Mouse (Mus musculus) heart, adult 9 months (tissue): Measurements from ENCODE around the gene Apoc2.

ENCODE experiments used
- DNase-seq, 2 experiments: peaks; one replicate each; pipeline ENCODE4 v3.0.0; 2022; ENCODE audit warnings: low spot score in 2 of 2

Apoc2 gene

DNA sequence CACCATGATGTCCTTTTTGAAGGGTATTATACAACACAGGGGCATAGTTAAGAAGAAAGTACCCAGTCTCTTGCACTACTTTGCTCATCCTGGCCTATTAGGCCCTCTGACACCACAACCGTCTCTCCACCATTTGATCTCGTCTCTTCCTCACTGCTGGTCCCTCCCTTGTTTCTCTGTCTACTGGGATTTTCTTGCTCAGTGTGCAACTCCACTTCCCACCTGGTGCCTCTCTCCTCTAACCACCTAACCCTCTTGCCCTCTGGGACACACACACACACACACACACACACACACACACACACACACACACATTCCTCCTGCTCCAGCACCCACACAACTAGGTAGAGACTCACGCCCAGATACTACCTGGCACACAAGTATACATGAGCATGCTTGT, 1.2 kb upstream of the Apoc2 start:
- DNase-seq, result no peak

DNA sequence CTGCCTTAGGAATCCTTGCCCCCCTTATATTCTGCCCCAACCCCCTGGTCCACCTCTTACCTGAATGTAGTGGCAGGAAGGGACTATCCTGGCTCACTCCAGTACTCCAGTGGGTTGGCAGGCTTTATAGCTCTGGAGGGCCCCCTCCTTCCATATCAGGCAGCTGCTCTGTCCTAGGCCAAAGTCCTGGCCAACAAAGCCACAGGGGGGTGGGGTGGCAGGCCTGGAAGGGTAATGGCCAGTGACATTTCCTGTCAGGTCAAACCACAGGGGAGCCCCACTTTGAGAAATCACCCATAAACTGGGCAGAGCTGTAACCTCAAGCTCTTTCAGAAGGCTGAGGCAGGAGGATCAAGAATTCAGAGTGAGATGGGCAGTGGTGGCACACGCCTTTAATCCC, 1.1 kb downstream of the Apoc2 start:
- no peak for DNase-seq

- no peak for DNase-seq
These were observed 1.9 kb downstream of the Apoc2 start for GRCm38 (mm10) chr7:19675824-19676223.

GRCm38 (mm10) chr7:19673083-19673699, 4.5 kb downstream of the Apoc2 start:
- no peak for DNase-seq

GRCm38 (mm10) chr7:19671511-19671910, 6.2 kb downstream of the Apoc2 start:
- no peak for DNase-seq

DNA sequence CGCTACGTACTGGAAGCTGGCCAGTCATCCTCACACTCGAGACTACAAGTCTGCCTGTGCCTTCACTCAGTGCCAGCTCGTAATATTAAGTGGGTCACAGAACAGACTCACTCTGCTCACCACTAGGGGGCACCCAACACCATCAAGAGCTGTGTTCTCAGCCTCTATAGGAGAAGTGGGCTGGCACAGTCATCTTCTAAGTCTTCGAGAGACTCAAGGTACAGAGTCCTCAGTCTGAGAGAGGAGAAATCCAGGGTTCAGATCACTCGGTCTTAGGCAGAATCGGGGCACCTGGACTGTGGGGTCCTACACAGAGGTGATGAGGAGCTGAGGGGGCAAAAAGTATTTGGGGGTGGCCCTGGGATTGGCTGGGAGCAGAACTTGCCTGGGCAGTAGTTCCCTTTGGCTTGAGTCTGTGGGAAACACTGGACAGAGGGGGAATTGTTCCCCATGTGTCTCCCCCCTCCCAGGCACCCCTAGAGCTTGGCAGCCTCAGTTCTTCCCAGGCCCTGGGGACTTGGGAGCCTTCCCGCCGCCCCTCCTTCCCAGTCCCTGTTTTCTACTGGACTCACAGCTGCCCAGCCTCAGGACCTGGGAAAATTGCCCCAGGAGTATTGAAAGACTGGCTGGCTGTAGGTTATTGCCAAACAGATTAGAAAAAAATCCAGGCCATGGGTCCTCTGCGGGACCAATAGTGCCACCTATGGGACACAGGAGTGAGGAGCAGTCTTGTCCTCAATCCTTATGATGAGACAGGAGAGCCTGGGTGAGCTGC, 8.6 kb downstream of the Apoc2 start:
- peak; percentile 91 to 94 for DNase-seq

DNA sequence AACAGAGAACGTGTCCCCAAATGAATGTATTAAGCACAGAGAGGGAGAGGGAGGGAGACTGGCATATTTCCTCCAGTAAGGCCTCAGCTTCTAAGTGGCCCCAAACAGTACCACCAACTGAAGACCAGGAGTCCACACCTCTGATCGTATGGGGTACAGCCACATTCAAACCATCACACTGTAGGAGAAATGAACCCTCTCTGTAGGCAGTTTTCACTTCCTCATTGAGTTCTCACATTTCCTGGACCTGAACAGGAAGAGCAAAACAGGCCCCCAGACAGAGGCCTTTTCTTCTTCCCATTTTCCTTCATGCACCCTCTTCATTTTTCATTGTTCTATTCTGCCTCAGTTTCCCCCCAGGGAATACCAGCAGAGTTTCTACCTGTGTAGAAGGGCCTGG, 10.3 kb downstream of the Apoc2 start:
- no peak for DNase-seq

- DNase-seq, result no peak
These were observed 11.0 kb downstream of the Apoc2 start for GRCm38 (mm10) chr7:19666750-19667149.

GRCm38 (mm10) chr7:19664955-19665841, 12.5 kb downstream of the Apoc2 start, which contains the start of gene Clptm1:
Clptm1 (minus strand) TSS chr7:19665033.
- peak; percentile 94 to 98 for DNase-seq

- DNase-seq, result no peak
These were observed 13.2 kb downstream of the Apoc2 start for GRCm38 (mm10) chr7:19664455-19664954.

DNA sequence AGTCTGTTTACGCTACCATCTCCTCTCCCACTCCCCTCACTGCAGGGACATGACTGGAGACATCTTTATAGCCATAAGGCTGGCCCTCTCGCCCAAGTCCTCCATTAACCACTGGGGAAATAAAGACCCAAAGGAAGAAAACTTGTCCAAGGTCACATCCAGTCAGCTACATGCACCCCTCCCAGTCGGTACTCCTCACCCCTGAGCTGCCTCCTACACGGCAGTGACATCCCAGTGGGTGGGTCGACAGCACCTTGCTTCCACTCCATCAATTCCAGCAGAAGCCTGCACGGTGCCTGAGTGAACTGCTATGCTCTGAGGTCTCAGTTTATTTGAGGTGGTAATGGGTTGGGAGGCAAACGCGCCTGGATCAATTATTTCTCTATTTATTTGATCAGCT, 13.8 kb downstream of the Apoc2 start:
- DNase-seq, result no peak

- peak; percentile 70 to 79 for DNase-seq
These were observed 25.1 kb downstream of the Apoc2 start for GRCm38 (mm10) chr7:19652614-19653013.

DNA sequence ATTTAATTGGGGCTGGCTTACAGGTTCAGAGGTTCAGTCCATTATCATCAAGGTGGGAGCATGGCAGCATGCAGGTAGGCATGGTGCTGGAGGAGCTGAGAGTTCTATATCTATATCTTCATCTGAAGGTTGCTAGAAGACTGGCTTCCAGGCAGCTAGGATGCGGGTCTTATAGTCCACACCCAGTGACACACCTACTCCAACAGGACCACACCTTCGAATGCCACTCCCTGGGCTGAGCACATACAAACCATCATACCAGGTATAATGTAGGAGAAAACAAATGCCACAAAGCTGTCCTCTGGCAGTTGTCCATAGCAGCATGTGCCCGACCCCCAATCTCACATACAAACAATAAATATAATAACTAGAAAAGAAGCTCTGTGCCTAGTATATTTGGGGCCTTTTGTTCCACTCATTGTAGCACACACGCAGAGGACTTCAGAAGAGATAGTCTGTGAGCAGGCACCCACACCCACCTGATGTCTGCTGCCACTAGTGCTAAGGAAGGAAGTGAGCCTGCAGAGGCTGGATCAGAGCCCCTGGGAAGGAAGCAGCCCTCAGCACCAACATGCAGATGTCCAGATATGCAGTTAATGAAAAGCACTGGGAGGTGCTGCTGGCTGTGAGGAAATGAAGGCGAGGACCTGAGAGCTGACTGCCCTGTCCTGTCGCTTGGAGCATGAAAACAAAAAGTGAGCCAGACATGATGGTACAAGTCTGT, 26.5 kb downstream of the Apoc2 start:
- no peak for DNase-seq

DNA sequence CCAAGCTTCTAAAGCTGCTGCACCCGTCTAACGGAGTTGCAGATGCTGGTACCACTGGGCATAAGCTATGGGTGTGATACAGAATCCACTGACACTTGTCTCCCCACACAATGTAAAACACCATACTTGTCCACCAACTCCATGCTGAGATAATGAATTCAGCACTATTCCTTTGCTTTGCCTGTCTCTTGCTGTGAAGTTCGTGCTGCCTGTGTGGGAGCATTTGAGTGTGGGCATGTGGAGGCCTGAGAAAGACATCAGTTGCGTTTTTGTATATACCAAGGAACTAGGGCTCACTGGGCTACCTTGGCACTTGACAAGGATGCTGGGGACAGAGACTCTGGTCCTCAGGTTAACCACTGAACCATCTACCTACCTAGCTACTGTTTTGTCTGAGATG, 36.5 kb downstream of the Apoc2 start:
- DNase-seq, result no peak

DNA sequence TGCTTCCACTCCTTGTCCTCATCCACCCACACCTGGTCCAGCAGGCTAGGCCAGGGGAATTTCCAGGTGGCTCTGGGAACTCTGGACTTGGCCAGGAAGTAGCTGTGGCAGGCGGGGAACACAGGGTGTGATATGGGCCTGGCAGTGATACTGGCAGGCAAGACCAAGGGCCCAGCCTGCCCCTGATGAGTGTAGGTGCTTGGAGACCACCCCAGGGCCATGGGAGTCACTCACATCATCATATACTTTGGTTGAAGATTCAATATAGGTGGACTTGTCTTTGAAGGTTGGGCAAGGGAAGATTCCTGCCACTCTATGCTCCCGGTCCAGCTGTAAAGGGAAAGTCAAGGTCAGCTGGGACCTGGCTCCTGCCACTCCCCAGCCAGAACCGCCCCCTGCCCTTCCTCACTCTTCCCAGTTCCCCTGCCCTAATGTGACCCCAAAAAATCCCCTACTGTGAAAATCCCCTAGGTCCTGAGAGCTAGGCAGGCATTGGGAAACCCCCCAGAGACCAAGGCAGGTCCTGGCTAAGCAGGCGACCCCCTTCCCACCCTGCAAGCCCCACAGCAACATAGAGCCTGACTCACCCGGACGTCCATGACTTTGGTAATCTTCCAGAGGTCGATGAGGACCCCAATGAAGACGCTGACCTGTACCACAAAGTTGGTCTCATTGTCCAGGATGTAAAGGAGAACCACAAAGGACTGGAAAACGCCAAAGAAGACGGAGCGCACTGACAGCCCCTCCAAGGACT, 42.5 kb downstream of the Apoc2 start:
- DNase-seq, result no peak

DNA sequence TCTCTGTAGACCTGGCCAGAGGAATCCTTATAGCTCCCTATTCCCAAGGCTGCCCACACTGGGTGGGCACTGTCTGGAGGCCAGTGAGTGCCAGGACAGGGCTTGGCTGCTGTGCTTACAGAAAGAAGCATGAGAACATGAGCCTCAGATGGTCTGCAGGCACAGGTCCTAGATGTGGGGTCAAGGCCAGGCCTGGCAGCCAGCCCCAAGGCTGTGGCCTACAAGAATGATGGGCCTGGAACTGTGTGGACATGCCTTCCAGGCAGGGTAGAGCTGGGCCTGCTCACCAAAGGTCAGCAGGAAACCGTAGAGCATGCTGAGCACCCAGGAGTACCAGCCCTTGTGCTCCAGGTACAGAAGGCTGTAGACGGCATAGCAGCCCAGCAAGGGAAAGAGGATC, 43.1 kb downstream of the Apoc2 start:
- DNase-seq, result no peak

DNA sequence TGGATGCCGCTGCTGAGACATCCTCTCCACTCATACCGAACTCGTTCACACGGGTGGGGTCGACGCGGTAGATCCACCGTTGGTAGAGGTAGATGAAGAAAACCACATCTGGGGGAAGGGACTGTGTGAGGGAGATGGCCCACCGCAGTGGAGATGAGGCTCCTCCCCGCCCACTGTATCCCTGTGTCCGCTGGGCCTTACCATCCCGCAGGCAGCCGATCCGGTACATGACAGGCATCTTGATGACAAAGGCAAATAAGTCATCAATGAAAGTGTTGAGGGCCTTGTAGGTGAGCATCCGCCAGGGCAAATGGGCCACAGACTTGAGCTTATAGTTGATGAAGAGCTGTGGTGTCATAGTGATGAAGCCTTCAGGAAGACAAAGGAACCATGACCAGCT, 43.9 kb downstream of the Apoc2 start:
- no peak for DNase-seq

GRCm38 (mm10) chr7:19633197-19633596, 44.5 kb downstream of the Apoc2 start:
- no peak for DNase-seq

GRCm38 (mm10) chr7:19632720-19633119, 45.0 kb downstream of the Apoc2 start:
- no peak for DNase-seq

DNA sequence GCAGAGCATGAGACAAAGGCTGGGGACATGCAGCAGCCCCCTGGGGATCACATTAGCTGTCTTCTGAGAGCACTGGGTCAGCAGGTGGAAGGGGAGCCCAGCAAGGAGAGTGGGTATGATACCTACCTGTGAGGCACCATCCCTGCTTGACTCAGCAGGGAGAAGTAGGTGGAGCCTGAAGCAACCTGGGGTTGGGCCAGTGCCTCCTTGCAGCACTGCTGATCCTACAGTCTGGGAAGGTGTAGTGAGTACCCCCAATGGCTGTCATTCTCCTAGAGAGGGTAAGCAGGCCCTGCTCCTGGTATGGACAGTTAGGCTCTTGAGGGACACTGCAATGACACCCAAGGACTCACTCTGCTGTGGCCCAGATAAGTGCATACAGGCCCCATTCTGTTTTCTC, 45.5 kb downstream of the Apoc2 start:
- DNase-seq, result no peak

GRCm38 (mm10) chr7:19629361-19629734, 48.4 kb downstream of the Apoc2 start, which contains the start of gene Relb:
Relb (minus strand) TSS chr7:19629438.
- DNase-seq, result peak; percentile 84 to 88
